Mouse (Mus musculus) induced T-regulatory cell, adult 2 months (primary cell): ENCODE measurements at regions not wholly inside any gene's neighbourhood (a gene's known extent, or its start where the extent isn't known, plus 50 kb on each side); places are given as distances from the start of the nearest gene placed in this dataset.

Experiments
- DNase-seq: peaks from one replicate; pipeline ENCODE4 v3.0.0-alpha.2; 2012; ENCODE audit warnings: low read depth

DNA sequence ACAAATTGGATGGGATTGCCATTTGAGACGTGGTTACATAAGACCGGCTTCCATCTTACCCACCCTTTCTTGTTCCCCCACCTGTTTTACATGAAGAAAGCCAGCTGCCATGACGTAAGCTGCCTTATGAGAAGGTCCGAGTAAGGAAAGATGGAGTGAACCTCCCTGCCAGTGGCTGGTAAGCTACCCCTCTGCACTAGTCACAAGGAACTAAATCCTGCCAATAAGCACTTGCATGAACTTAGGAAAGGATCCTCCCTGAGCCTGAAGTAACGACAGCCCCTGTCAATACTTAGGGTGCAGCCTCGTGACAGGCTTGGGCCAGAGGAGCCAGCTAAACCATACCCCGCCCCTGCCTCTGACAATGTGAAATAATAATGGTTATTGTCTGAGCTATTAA lies 62.8 kb upstream of the Gm47985 start:
- no peak for DNase-seq

GRCm38 (mm10) chr1:151121686-151122085 lies 60.7 kb upstream of the Gm47985 start:
- no peak for DNase-seq

- no peak for DNase-seq
These were observed 58.4 kb upstream of the Gm47985 start for GRCm38 (mm10) chr1:151123964-151124363.

GRCm38 (mm10) chr1:151125028-151125659 lies 57.2 kb upstream of the Gm47985 start:
- DNase-seq: no peak

DNA sequence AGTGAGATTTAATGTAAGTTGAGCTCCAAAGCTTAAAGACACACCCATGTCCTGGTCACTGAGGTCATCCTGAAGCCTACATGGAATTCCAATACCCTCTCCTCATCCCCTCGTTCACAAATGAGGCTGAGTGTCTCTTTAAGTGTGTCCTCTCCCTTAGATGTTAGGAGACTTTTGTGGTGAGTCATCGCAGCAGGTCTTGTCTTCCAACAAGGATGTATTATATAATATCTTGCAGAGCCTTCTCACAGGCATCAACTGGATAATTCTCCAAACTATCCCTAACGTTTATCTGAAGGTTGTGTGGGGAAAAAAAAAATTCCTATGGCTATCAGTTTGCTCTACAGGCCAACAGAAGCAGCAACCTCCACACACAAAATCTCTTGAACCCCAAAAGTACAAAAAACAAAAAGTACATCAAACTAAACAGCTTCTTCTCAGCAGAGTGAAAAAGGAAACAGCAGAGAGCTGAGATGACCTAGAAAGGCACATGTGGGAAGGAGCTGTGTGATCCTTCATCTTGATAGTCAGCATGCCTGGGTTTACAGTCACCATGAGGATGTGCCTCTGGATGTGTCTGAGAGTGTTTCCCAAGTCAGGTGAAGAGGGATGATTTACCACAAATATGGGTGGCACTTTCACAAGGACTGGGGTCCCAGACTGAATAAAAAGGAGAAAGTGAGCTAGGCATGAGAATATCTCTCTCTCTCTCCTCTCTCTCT lies 56.4 kb upstream of the Gm47985 start:
- no peak for DNase-seq

- no peak for DNase-seq
These were observed 55.6 kb upstream of the Gm47985 start for GRCm38 (mm10) chr1:151126756-151127155.

DNA sequence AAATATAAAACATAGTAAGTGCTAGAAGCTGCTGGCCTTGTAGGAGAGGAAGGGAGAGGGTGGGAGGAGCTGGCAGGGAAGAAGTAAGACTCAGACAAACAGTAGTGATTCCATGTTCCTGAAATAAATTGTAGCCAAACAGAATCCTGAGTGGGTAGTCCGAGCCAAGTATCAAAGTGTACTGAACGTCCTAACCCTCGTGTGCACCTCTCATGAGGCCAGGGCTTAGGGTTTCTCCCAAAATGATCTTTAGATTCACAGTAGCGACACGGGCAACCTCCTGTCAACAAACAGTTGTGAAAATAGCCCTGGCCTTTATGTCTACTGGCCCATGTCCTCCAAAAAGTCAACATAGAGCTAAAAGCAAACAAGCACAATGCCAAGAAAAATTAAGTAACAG lies 54.3 kb upstream of the Gm47985 start:
- no peak for DNase-seq

GRCm38 (mm10) chr1:151128955-151129354 lies 53.4 kb upstream of the Gm47985 start:
- no peak for DNase-seq

- no peak for DNase-seq
These were observed 52.3 kb upstream of the Gm47985 start for GRCm38 (mm10) chr1:151130036-151130435.

GRCm38 (mm10) chr1:151130845-151131626 lies 51.3 kb upstream of the Gm47985 start:
- DNase-seq: no peak

GRCm38 (mm10) chr1:151131627-151132284 lies 50.6 kb upstream of the Gm47985 start:
- no peak for DNase-seq
